Mouse (Mus musculus) CH12.LX (cell line): Measurements from ENCODE around the gene Rap1gds1.

Experiments
- BHLHE40 ChIP-seq: IDR thresholded peaks from 2 replicates; pipeline ENCODE4 v1.6.1; 2011; ENCODE audit warnings: mild to moderate bottlenecking, low read depth, low read length, improper control_type of control experiment
- CHD2 ChIP-seq: IDR thresholded peaks from 2 replicates; pipeline ENCODE4 v1.6.1; 2011; ENCODE audit warnings: low read length, improper control_type of control experiment
- CTCF ChIP-seq, 2 experiments: IDR thresholded peaks in 1 of 2; conservative IDR thresholded peaks in 1 of 2; 2 replicates each; pipeline ENCODE4 v1.5.1; 2011 to 2012; ENCODE audit warnings: low read depth in 2 of 2, low read length in 2 of 2, improper control_type of control experiment in 1 of 2, inconsistent platforms in 1 of 2, mild to moderate bottlenecking in 1 of 2, moderate library complexity in 1 of 2
- GABPA ChIP-seq: IDR thresholded peaks from 2 replicates; pipeline ENCODE4 v1.6.1; 2012; ENCODE audit warnings: low read depth, low read length, improper control_type of control experiment, inconsistent platforms; ENCODE audit not compliant: insufficient replicate concordance
- MEF2A ChIP-seq: IDR thresholded peaks from 2 replicates; pipeline ENCODE4 v1.6.1; 2014; ENCODE audit warnings: low read depth, mild to moderate bottlenecking, inconsistent platforms, low read length, improper control_type of control experiment, borderline replicate concordance
- NELFE ChIP-seq: IDR thresholded peaks from 2 replicates; pipeline ENCODE4 v1.6.1; 2011; ENCODE audit warnings: low read depth, low read length, improper control_type of control experiment
- POLR2A ChIP-seq: IDR thresholded peaks from 2 replicates; pipeline ENCODE4 v1.6.1; 2011; ENCODE audit warnings: low read depth, mild to moderate bottlenecking, improper control_type of control experiment, low read length
- POLR2AphosphoS2 ChIP-seq: IDR thresholded peaks from 2 replicates; pipeline ENCODE4 v1.6.1; 2011; ENCODE audit warnings: low read depth, low read length, improper control_type of control experiment

GRCm38 (mm10) chr3:138876418-138876817 is 198.6 kb downstream of the Rap1gds1 start:
- TF ChIP-seq GABPA (no peak), POLR2A (no peak), CTCF (conservative IDR thresholded peaks at IDR 0.05 in 1 of 2, IDR thresholded peaks at IDR 0.05 in 1 of 2; ENCODE audit: low read depth in 2 of 2, low read length in 2 of 2) (no peak), MEF2A (no peak), NELFE (no peak), POLR2AphosphoS2 (no peak), CHD2 (no peak), BHLHE40 (no peak)
